Mouse (Mus musculus) lung, postnatal 25 days (tissue): Measurements from ENCODE around the gene Slc29a4.

Source experiments
- DNase-seq: peaks from one replicate; pipeline ENCODE4 v3.0.0; 2022; ENCODE audit warnings: low spot score

Slc29a4 gene

DNA sequence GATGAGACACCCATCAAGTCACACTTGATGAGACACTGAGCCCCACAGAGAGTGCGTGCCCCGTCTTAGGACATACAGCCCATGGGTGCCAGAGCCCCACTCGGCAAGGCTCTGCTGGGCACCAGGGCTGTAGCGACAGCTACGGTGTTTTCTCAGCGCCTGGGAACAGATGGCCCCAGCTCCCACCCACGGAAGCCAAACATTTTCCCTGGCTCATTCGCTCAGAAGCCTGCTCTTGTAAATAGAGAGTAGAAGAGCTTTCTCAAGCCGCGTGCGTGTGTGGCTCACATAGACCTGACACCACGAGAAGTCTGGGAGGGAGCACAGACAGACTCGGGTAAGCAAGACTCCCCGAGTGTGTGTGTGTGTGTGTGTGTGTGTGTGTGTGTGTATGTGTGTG lies at the start of gene Slc29a4:
Slc29a4 (plus strand) TSS at position 265 of the 400 bp plus-strand sequence.
- DNase-seq: no peak

DNA sequence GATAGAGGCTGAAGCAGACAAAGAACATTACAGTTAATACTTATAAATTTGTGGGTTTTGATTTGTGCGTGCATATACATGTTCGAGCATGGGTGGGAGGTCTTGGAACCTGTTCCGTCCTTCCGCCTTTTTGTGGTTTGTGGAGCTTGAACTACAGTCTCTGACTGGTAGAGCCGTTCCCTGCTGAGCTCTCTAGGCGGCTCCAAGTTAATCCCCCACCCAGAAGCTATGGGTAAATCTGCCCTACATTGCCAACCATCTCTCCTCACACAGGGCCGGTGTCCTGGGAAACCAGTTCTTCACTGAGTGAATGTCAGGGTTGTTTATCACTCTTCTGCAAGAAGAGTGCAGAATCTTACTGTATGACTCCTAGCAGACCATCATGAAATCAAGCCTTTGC lies 44.1 kb upstream of the Slc29a4 start:
- no peak for DNase-seq

DNA sequence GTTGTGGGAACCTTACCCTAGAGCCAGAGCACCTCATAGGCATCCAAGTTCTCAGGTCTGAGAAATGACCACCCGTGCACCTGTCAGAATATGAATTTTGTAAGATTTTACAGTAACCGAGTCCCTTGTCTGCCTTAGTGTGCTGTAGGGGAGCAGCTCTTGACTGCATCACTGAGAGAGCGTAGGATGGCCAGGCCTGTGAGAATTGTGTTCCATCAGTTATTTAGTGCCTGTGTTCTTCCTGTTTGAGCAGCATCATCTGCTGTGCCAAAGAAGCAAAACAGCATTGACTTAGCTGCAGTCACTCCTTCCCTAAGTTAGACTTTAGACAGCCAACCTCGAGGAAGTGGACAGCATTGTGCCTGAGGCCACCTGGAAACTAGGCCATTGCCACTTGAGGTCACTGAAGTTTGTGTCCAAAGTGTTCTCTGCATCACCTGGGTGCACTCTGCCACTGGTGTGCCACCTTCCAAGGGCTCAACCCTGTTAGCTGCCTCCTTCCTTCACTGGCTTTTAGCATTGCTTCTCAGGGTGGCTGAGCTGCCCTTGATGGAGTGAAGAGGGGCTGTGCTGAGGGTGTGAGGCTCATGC lies 42.8 kb upstream of the Slc29a4 start:
- DNase-seq: no peak

DNA sequence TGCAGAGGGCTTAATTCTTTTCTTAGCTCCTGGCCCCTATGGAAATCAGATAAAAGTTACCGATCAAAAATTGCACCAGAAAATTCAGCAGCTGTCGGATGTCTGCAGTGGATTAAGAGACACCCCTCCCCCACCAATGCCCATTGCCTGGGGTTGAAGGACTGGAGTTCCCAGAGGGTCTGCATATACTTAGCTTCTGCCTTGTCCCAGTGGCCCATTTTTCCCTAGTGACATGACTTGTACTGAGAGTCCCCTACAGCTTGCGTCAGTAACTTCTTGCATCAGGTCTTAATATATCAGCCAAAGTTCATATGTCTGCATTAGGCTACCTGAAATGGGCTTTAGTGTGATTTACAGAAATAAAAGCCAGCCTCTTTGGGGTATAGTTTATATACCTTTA lies 41.9 kb upstream of the Slc29a4 start:
- DNase-seq: no peak

DNA sequence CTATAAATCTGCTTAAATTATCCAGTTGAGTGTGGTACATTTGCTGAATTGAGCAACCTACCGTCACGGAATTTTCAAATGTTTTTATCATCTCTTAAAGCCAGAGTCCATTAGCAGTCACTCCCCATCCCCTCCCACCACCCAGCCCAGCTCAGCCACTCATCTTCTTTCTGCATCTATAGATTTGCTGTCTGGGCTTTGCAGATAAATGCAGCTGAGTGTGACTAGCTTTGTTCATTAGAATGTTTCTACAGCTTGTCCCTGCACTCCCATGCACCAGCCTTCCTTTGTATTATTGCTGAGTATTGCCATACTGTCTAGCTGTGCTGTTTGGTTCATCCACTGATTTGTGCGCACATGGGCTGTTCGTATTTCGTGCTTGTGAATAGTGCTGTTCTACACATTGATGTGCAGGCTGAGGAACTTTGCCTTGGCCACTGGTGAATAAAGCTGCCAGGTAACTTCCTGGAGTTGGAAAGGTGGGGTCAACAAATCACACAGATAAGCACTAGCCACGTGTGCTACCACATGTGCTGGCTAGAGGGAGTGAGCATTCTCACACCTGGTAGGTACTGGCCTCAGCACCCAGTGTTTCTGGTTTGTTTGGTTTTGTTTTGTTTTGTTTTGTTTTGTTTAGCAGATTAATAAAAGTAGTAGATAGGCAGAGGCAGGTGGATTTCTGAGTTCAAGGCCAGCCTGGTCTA lies 41.4 kb upstream of the Slc29a4 start:
- no peak for DNase-seq

DNA sequence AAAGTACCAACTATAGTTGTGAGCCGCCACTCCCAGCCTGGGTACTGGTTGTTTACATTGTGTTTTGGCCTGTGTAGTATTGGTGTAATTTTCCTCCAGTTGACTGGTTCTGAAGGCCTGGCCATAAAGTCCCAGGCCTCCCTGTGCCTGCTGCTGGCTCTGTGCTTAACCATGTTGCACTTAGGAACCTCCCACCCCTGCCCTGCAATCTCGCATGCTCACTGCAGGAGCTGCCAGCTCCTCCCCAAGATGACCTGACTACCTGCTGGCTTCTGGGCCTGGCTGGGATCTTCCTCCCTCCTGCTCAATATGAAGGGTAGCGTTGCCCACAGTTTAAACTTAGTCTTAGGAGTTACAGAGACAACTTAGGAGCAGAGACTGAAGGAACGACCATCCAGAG lies 40.0 kb upstream of the Slc29a4 start:
- DNase-seq: no peak

DNA sequence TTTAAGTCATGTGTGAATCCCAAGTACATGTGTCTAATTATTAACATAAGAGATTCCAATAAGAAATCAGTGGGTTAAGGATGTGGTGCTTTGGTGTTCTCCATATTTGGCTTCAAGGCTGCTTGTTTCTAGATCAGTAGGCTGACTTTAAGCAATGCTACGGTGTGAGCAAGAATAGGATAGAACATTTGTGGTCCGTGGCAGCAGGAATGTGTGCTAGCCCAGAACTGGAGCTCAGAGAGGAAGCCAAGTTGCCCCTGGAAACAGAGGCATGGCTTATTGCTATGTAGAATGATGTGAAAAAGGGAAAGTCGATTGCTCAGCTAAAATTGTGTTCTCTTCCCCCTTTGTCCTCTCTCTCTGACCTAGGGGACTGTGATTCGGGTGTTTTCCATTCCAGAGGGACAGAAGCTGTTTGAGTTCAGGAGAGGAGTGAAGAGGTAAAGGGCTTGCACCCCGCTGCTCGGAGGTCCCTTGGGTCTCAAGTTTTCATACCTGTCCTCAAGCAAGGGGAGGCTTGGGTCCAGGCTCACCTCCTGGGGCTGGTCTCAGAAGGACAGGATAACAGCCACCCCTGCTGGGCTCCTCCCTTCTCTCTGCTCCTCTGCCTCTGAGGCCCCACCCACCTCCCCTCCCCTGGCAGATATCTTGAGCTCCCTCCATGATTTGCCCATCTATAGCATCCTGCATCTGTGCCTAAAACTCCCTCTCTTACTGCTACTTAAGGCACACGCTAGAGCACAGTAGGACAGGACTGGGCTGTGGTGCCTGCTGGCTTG lies 31.5 kb upstream of the Slc29a4 start:
- no peak for DNase-seq

DNA sequence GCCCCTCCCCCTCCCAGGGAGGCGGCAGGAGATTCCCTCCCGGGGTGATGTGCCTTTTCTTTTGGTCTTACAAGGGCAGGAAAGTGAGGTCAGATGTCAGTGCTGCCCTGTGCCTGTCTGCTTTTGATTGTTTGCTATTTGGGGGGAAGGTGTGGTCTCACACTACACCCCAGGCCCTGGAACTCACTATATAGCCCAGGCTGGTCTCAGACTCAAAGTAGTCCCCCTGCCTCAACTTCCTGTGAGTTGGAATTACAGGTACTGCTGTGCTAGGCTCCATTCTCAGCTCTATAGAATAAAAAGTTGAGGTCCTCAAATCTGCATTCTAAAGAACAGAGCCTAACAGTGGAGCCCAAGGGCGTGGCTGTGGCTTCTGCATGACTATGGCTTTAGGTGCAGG lies 24.4 kb upstream of the Slc29a4 start:
- no peak for DNase-seq

DNA sequence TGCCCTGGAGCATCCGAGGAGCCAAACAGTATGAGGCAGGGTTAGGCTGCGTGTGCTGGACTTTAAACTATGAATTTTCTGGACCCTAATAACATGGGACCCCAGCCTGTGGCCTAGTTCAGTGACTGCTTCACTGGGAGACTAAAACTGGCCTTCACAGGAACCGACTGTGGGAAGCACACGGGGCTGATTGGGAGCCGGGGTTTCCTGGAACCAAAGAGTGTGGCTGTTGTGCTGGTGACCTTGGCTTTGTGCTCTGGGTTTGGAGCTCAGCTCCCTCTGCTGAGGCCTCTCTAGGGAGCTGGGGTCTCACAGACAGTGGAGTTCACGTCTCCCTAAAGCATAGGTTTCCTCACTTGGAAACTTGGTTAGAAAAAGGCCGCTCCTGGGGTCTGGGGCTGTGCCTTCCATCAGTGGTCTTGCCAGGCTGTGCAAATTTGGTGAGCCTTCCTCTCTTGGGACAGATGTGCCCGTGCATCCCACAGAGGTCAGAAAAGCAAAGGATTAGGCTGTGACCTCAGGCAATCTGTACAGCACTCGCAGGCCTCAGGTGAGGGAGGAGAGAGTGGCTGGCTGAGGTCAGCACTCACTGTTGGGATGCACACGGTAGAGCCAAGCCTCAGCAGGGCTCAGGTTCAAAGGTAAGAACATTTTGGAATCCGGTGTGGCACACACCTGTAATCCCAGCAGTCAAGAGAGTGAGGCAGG lies 23.6 kb upstream of the Slc29a4 start:
- no peak for DNase-seq

DNA sequence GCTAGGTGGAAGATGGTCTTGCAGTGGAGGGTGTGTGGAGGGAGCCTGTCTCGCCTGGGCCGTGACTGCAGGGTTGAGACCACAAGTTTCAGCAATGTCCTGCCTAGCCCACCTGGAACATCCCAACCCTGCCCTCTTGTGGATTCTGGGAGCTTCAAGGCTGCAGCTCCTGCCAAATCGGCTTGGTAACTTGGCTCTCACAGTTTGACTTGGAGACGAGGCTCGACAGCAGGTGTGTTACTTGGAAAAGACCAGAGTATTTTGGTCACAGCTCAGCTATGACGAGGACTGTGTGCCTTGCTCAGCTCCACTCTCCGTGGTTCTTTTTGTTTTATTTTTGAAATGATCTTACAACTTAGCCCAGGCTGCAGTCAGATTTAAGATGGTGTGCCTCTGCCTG lies 22.6 kb upstream of the Slc29a4 start:
- no peak for DNase-seq

DNA sequence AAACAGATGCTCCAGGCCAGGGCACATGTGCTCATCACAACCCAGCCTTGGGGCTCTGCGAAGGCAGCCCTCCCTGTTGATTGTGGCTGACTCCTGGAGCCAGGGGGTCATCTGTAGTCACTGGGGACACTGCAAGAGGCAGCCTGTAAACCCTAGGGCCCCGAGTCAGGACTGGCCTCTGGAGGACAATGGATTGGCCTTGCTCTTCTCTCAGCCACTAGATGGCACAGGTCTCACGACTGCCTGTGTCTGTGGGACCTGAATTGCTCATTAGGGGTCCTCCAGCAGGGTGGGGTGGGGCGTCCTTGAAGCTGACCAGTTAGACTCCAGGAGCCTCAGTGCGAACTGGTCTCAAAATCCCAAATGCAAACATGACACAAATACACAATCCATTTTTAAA lies 19.2 kb upstream of the Slc29a4 start:
- no peak for DNase-seq

DNA sequence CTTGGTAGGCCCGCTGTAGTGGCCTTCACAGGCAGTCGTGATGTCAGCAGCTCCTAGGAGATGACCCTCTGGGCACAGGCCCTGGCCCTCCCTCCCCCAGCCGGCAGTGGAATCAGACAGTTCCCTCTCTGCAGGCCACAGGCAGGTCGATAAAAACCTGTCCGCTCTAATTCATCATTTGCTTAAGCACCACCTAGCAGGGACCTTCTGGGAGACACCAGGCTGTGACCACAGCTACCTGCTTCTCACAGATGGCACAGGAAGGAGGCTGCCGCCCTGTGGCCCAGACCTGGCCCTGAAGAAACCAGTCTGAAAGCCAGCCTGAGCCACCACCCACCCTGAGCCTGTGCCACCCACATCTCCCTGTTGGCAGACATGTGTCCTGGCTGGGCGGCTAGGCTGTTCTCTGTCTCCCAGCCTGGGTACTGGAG lies 14.2 kb upstream of the Slc29a4 start:
- no peak for DNase-seq

DNA sequence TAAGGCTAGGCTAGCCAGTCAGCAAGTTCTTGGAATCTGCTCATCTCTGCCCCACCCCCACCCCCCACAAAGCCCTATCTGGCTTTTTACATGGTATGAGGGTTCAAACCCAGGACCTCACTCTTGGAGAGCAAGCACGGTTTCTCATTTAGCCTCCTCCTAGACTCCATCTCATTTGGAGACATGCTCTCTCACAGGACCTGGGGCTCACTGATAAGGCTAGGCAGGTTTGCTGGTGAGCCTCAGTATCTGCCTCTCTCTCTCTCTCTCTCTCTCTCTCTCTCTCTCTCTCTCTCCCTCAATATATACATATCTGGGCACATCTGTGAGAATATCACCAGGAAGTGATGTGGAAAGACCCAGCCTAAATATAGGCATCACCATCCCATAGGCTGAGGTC lies 13.2 kb upstream of the Slc29a4 start:
- no peak for DNase-seq

DNA sequence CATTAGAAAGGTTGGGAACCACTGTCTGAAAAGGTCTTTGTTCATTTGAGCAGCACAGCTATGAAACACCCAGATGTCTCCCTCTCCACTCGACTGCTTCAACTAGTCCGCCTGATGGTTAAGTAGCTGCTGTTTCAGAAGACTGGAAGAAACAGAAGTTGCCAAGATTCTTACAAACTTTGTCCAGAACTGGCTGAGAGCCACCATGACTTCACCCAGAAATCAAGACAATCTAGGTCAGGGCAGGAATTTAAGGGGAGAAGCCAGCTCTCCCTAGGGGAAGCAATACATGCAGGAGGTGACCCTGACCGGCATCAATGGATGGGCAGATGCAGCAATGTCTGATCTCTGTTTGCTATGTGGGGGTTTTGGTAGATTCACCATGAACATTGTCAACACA lies 10.4 kb upstream of the Slc29a4 start:
- DNase-seq: no peak

DNA sequence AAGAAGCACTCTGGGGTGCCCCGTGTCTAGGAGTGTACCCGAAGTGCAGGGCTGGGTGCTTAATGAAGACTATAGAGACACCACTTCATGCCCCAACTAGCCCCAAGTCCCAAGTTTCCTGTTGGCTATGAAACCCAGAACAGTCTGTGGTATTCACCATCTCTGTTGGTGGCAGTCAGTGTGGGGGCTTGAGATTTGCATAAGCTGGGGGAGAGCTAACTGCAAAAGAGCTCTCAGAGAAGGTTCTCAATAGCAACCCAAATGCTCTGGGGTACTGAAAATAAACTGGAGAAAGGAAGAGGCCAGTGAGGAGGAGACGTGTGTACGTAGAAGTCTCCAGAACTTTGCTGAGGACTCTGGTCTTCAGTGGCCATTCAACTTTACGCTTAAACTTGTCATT lies 9.8 kb upstream of the Slc29a4 start:
- no peak for DNase-seq

DNA sequence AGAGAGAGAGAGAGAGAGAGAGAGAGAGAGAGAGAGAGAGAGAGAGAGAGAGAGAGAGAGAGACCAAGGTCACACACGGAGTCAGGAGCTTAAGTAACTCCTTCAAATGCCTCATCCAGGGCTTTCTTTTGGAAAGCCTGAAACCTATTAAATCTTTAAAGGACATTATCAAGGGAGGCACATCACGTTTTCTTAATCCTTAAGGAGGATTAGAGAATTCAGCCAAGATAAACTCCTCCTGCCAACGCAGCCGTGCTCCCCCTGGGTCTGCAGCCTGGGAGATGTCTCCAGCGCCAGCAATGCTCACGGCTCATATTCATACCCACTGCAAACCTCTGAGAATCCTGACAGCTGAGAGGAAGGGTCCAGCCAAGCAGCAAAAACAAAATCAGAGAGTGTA lies 3.4 kb upstream of the Slc29a4 start:
- DNase-seq: no peak

DNA sequence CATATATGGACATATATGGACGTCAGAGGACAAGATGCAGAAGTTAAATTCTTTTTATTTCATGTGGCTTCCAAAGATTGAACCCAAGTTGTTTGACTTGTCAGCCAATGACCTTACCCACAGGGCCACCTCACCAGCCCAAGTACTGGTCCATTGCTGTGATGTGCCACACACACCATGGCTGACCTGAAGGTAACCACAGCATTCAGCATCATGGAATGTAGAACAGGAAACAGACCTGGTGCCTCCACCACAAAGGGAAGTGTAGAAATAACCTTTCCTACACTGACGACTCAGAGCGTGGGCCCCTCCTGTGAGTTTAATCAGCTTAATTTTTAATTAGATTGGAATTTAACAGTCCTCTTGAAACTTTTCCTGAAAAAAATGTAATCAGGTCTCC lies 2.0 kb upstream of the Slc29a4 start:
- no peak for DNase-seq

DNA sequence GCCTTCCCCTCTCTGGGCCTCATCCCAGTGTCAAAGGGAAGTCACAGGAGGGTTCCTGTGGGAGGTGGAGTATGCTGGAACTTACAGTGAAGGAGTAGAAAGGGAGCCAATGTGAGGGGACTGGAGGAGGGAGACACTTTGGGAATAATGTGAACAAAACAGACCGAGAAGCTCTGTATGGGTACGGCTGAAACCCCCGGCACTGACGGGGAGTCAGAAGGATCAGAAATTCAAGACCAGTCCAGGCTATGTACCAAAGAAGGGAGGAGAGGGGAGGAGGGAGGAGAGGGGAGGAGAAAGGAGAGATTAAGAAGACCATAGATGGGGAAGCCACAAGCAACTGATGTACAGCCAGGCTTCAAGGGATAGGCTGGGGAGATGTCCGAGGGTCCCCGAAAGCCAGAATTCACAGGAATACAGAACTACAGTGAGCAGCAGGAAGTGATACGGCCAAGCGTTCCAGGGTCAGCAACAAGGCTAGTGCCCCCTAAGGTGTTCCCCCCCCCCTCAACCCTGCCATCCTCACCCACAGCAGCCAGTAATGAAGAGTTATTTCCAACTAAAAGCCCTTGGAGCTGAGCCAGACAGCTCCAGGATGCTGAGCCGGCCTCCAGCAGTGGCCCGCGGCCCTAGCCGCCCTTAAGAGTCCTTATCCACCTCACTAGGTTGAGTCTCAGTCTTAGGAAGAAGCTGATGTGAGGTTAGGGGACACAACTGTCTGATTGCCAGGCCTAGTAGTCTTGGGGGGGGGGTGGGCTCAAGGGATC lies 842 bp downstream of the Slc29a4 start:
- DNase-seq: no peak

DNA sequence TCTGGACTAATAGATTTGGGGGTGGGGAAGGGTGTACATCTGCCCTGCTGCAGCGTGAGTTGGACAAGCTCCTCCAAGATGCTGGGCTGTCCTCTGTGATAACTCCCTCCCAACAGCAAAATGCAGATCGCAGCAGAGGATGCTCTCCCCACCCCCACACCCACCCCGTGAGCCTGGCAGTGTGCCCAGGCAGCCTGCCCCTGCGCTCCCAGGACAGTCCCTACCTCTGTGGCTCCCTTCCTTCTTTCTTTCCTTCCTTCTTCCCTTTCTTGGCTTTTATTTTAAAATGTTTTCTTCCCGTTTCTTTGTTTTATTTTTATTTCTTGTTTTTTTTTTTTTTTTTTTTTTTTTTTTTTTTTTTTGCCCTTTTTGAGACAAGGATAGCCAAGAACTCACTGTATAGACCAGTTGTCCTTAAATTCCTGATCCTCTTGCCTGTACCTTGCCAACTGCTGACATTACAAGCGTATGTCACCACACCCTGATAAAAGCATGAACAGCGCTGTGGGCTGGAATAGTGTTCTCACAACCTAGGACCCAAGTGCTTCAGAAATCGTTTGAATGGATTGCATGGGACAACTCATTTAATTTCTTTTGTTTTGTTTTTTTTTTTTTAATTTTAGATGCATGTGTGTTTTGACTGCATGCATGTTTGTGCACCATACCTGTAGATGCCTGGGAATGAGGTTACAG lies 1.6 kb downstream of the Slc29a4 start:
- DNase-seq: no peak

DNA sequence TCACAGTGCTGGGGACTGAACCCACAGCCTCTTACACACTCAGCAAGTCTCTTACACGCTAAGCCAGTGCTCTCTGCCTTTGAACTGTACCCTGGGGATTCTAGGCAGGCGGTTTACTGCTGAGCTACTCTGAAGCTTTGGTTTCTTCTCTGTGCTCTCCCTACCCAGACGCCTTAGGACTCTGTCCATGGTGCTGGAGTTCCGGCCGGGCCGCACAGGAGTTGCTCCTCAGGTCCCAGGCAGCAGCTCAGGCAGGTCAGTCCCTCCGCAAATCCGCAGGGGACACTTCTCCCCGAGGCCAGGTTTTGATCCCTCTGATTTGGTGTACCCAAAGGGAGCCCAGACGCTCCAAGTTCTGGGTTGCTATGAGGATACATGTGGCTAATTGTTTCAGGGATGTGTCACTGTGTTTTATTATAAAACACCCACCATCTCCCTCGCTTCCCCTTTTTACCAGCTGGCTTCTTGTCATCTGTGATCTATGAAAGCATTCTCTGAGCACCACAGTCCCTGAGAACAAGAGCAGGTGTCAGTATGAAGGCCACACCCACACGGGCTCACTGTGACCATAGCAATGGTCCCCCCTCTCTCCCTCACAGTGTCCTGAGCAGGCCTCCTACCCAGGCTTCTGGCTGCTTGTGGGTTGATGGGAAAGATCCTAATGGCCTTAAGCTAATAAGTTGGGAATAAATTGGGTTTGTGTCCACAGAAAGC lies 2.5 kb downstream of the Slc29a4 start:
- DNase-seq: no peak

DNA sequence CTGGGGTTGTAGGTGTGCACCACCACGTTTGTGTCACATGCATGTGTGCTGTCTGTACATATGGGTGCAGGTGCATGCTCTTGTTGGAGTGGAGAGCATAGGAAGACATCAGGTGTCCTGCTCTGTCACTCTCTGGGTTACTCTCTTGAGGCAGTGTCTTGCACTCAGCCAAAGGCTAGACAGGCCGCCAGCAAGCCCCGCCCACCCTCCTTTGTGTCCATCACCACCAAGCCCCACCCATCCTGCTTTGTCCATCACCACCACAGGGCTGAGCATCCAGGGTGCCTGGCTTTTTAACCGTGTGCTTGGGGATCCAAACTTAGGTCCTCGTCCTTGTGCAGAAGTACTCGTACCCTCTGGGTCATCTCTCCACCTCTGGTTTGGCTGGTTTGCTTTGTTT lies 3.9 kb downstream of the Slc29a4 start:
- DNase-seq: no peak
